Mouse (Mus musculus): ENCODE data around the gene Fabp2. TPM values are rescaled to one million over a fixed set of nuclear protein-coding genes. Genes with fewer than 3 reads are reported as not detected.
A peak's percentile ranks its signal among the peaks of the same experiment; 100 is the strongest.

The Fabp2 gene
- polyA plus RNA-seq, 1 experiment: not detected

- H3K27me3 ChIP-seq (ENCODE audit: control insufficient read depth, insufficient read depth, low read length): no peaks in the 10 kb centered on the region
- TF ChIP-seq POLR2A (IDR thresholded peaks at IDR 0.05; ENCODE audit: control insufficient read depth, low read depth, low read length) (no peak), CTCF (IDR thresholded peaks at IDR 0.05; ENCODE audit: control insufficient read depth, insufficient read depth, insufficient replicate concordance, low read depth, low read length) (no peak)
Observed at GRCm38 (mm10) chr3:122898254-122898653, 3.4 kb downstream of the Fabp2 start.

DNA sequence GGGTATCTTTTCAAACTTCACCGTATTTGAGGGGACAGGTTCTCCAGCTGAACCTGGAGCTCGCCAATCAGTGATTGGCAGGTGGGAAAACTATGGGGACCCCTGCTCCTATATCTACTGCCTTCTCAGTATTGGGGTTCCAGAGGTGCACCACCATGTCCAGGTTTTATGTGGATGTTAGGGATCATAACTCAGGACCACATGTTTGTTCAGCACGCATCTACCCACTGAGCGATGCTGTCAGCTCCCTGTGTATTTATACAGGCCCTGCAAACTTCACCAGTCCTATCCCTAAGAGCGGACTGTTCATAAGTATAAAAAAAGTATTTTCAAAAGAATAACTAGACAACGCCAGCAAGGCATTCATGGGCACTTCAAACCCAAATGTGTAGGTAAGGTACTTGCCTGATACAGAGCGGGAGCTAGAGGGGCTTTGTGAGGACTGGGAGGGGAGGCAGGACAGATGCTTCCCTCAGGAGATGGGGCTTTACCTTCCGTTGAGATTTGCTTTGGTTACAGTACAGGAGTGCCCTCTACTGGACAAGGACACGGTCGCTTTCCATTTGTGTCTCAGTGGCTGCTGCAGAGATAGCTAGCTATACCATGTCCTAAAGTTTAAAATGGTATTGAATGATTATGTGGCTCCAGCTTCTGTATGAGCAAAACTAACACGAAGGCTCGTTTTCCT is 9.0 kb downstream of the Fabp2 start:
- Histone ChIP-seq H3K4me1 (ENCODE audit: control insufficient read depth, insufficient read depth, low read length) (no peaks in the 10 kb centered on the region), H3K4me3 (ENCODE audit: control insufficient read depth, low read depth, low read length) (no peak overlapping the region), H3K27me3 (ENCODE audit: control insufficient read depth, insufficient read depth, low read length) (no peaks in the 10 kb centered on the region), H3K36me3 (ENCODE audit: control insufficient read depth, insufficient read depth, low read length) (no peaks in the 10 kb centered on the region), H3K27ac (ENCODE audit: control insufficient read depth, insufficient read depth, low read depth, low read length) (no peak overlapping the region)
- no peak for TF ChIP-seq POLR2A (IDR thresholded peaks at IDR 0.05; ENCODE audit: control insufficient read depth, low read depth, low read length)
- TF ChIP-seq CTCF (IDR thresholded peaks at IDR 0.05; ENCODE audit: control insufficient read depth, insufficient read depth, insufficient replicate concordance, low read depth, low read length): peak; percentile 25; the same call in 1 of the 2 replicates

More at GRCm38 (mm10) chr3:122898254-122898653, 3.4 kb downstream of the Fabp2 start:
- Histone ChIP-seq H3K4me3 (ENCODE audit: control insufficient read depth, low read depth, low read length) (no peak overlapping the region), H3K4me1 (ENCODE audit: control insufficient read depth, insufficient read depth, low read length) (no peaks in the 10 kb centered on the region), H3K36me3 (ENCODE audit: control insufficient read depth, insufficient read depth, low read length) (no peaks in the 10 kb centered on the region), H3K27ac (ENCODE audit: control insufficient read depth, insufficient read depth, low read depth, low read length) (no peak overlapping the region)

GRCm38 (mm10) chr3:122907841-122908240 is 13.0 kb downstream of the Fabp2 start:
- Histone ChIP-seq H3K4me1 (ENCODE audit: control insufficient read depth, insufficient read depth, low read length) (no peaks in the 10 kb centered on the region), H3K4me3 (ENCODE audit: control insufficient read depth, low read depth, low read length) (no peak overlapping the region), H3K36me3 (ENCODE audit: control insufficient read depth, insufficient read depth, low read length) (no peaks in the 10 kb centered on the region), H3K27me3 (ENCODE audit: control insufficient read depth, insufficient read depth, low read length) (no peaks in the 10 kb centered on the region), H3K27ac (ENCODE audit: control insufficient read depth, insufficient read depth, low read depth, low read length) (no peak overlapping the region)
- TF ChIP-seq POLR2A (IDR thresholded peaks at IDR 0.05; ENCODE audit: control insufficient read depth, low read depth, low read length): no peak

DNA sequence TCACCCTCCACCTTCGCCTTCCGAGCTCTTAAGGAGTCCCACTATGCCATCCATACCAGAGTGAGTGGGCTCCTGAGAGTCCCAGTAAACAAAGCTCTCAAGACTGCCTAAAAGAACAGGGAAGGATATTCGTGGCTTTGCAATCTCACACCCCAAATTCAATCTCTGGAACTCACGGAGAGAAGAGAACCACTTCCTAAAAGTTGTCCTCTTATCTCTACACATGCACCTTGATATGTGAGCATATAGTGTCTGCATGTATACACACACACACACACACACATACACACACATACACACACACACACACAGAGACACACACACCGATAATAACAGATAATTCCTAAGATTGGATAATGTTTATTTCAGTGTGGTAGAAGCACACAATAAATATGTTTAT is 20.6 kb downstream of the Fabp2 start:
- no peaks in the 10 kb centered on the region for H3K27me3 ChIP-seq (ENCODE audit: control insufficient read depth, insufficient read depth, low read length)
- no peaks in the 10 kb centered on the region for H3K4me1 ChIP-seq (ENCODE audit: control insufficient read depth, insufficient read depth, low read length)
- H3K36me3 ChIP-seq (ENCODE audit: control insufficient read depth, insufficient read depth, low read length): no peaks in the 10 kb centered on the region
- TF ChIP-seq POLR2A (IDR thresholded peaks at IDR 0.05; ENCODE audit: control insufficient read depth, low read depth, low read length) (no peak), CTCF (IDR thresholded peaks at IDR 0.05; ENCODE audit: control insufficient read depth, insufficient read depth, insufficient replicate concordance, low read depth, low read length) (no peak)
- H3K27ac ChIP-seq (ENCODE audit: control insufficient read depth, insufficient read depth, low read depth, low read length): no peak overlapping the region
- H3K4me3 ChIP-seq (ENCODE audit: control insufficient read depth, low read depth, low read length): no peak overlapping the region

- Histone ChIP-seq H3K4me1 (ENCODE audit: control insufficient read depth, insufficient read depth, low read length) (no peaks in the 10 kb centered on the region), H3K27ac (ENCODE audit: control insufficient read depth, insufficient read depth, low read depth, low read length) (no peak overlapping the region)
Observed at GRCm38 (mm10) chr3:122916191-122916680, 21.4 kb downstream of the Fabp2 start.

DNA sequence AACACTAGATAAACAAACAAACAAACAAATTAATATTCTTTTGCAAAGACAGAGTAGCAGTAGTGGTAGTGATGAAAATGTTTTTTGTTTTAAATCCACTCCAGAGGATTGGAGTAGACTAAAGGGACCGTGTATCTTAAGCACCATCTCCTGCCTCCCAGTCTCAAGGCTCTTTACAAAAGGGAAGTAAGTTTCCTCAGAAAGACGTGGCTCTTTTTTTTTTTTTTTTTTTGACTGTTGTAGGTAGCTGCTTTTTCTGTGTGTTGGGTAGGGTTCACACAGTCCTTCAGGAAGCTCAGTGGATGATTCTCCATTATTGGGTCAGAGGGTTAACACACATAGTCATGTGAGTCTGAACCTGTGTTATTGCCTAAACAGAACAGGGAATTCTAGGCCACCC is 23.8 kb downstream of the Fabp2 start:
- H3K36me3 ChIP-seq (ENCODE audit: control insufficient read depth, insufficient read depth, low read length): no peaks in the 10 kb centered on the region
- no peaks in the 10 kb centered on the region for H3K27me3 ChIP-seq (ENCODE audit: control insufficient read depth, insufficient read depth, low read length)
- no peak overlapping the region for H3K27ac ChIP-seq (ENCODE audit: control insufficient read depth, insufficient read depth, low read depth, low read length)
- no peaks in the 10 kb centered on the region for H3K4me1 ChIP-seq (ENCODE audit: control insufficient read depth, insufficient read depth, low read length)
- TF ChIP-seq CTCF (IDR thresholded peaks at IDR 0.05; ENCODE audit: control insufficient read depth, insufficient read depth, insufficient replicate concordance, low read depth, low read length): no peak
- no peak for TF ChIP-seq POLR2A (IDR thresholded peaks at IDR 0.05; ENCODE audit: control insufficient read depth, low read depth, low read length)
- no peak overlapping the region for H3K4me3 ChIP-seq (ENCODE audit: control insufficient read depth, low read depth, low read length)

More at GRCm38 (mm10) chr3:122916191-122916680, 21.4 kb downstream of the Fabp2 start:
- Histone ChIP-seq H3K27me3 (ENCODE audit: control insufficient read depth, insufficient read depth, low read length) (no peaks in the 10 kb centered on the region), H3K4me3 (ENCODE audit: control insufficient read depth, low read depth, low read length) (no peak overlapping the region), H3K36me3 (ENCODE audit: control insufficient read depth, insufficient read depth, low read length) (no peaks in the 10 kb centered on the region)
- TF ChIP-seq CTCF (IDR thresholded peaks at IDR 0.05; ENCODE audit: control insufficient read depth, insufficient read depth, insufficient replicate concordance, low read depth, low read length) (no peak), POLR2A (IDR thresholded peaks at IDR 0.05; ENCODE audit: control insufficient read depth, low read depth, low read length) (no peak)

GRCm38 (mm10) chr3:122919260-122919659 is 24.4 kb downstream of the Fabp2 start, which contains the start of gene Gm10959:
Gene Gm10959, minus strand, starts transcription at chr3:122919360.
- H3K27ac ChIP-seq (ENCODE audit: control insufficient read depth, insufficient read depth, low read depth, low read length): no peak within 1 kb of the TSS
- no peaks in the 10 kb centered on the region for H3K4me1 ChIP-seq (ENCODE audit: control insufficient read depth, insufficient read depth, low read length)
- TF ChIP-seq CTCF (IDR thresholded peaks at IDR 0.05; ENCODE audit: control insufficient read depth, insufficient read depth, insufficient replicate concordance, low read depth, low read length): no peak
- no peak for TF ChIP-seq POLR2A (IDR thresholded peaks at IDR 0.05; ENCODE audit: control insufficient read depth, low read depth, low read length)
- H3K36me3 ChIP-seq (ENCODE audit: control insufficient read depth, insufficient read depth, low read length): no peaks in the 10 kb centered on the region
- no peaks in the 10 kb centered on the region for H3K27me3 ChIP-seq (ENCODE audit: control insufficient read depth, insufficient read depth, low read length)
- H3K4me3 ChIP-seq (ENCODE audit: control insufficient read depth, low read depth, low read length): no peak within 1 kb of the TSS

Measured in testis, adult 2 months (tissue).